Mouse (Mus musculus): ENCODE data around the gene Hoxd4.

The Hoxd4 gene

GRCm38 (mm10) chr2:74777536-74778275 lies 66.0 kb downstream of the Hoxd4 start:
- DNase-seq (ENCODE audit: low read depth, low spot score), result peak; percentile 27
